Mouse (Mus musculus): ENCODE measurements around the gene Fam199x.
A peak's percentile ranks its signal among the peaks of the same experiment; 100 is the strongest.

The Fam199x gene

DNA sequence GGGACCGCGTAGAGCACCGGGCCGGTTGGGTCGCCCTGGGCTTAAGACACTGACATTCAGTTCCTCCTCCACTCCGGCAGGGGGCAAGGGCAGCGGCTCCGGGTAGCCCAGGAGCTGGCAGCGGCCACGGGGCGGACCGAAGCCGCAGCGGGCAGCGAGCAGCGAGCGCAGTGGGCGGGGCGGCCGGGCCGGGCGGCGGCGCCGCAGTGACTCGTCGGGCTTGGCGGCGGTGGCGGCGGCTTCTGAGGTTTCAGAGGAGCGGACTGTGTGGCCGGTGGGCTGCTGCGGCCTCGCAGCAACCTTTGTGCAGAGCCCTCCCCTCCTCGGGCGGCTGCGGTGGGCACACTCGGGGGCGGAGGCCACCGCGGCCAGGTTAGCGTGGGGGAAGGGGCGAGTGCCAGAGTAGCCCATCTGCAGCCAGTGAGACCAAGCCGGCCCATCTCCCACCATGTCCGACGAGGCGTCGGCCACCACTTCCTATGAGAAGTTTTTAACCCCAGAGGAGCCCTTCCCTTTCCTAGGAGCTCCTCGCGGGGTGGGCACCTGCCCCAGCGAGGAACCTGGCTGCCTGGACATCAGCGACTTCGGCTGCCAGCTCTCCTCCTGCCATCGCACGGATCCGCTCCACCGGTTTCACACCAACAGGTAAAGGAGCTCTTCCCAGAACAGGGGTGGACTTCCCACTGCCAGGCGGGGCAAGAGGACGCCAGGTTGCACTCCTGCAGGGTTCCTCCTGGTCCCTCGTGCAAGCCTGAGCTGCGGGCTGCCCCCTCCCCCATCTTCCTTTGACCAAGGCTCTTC lies at the start of gene Fam199x:
Gene Fam199x, plus strand, starts transcription at position 170 of the 801 bp plus-strand sequence.
- peak; percentile 87 for DNase-seq (ENCODE audit: low read depth)

DNA sequence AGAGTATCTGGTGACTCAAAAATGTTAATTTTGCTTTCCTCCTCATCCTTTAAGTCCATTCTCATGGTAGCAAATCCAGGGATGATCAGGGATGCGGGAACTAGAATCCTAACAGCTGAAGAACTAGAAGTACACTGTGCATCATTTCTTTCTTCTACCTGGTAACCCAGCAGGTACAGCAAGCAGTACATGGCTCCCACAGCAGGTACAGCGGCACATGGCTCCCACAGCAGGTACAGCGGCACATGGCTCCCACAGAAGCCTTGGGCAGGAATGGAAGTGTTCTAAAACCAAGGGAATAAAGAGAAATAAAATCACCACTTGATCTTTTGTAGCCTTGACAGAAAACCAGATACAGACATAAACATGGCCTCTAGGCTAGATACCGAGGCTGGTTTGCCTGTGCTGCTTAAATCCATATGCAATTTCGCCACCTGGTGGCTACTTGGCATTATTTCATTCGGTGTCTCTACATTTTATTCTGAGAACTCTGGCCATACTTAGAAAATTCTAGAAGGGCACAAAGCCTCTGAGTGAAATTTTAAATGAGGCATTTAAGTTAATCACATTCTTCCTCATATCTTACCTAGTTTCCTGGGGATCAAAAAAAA lies 34.2 kb upstream of the Fam199x start:
- DNase-seq (ENCODE audit: low read depth) = peak; percentile 80

DNA sequence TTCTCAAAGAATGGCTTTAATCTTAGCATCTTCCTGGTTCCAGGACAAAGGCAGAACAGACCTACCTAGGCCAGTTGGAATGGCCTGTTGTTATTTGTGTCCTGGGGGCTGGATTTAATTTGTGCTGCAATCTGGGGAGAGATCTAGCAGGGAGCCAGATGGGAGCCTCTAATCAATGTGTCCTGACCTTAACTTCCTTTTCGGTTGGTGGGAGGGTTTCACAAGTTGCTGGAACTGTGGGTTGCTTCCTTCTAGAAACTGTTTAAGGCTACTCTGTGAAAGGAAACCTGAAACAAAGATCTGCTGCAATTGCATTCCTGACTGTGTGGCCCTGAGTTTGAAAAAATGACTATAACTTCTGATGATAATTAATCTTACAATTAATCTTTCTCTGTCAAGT lies 31.7 kb upstream of the Fam199x start:
- no peak for DNase-seq (ENCODE audit: low read depth)

DNA sequence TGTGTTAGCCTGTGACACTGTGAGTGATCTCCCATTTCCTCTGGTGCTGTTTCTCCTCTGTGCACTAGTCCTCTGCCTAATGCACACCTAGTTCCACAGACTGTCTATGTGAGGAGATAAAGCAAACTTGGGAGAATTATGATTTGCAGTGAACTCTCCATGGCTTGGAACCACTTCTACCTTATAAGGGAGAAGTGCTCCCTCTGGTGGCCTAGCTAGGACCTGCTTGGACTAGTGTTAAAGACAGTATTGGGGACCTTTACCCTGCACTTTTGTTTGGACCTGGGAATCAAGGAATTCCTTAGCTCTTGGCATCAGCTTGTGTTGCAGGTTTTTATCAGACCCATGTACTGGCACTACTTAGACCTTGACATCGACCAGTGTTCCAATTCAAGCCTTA lies 30.1 kb upstream of the Fam199x start:
- DNase-seq (ENCODE audit: low read depth) = peak; percentile 74

DNA sequence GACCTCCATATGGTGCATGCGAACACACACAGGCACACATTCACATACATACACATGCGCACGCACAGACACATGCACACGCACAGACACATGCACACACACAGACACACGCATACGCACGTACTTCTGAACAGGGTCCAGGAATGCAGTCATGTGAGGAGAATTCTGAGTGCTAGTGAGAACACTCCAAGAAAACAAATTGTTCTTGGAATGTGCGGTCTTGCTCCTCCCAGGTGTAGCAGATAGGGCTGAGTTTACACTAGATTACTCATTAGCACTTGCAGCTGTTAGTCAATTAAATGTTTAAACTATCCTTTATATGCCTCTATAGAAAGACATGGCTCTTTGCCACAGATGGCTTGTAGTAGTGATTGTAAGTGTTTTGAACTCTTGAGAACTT lies 18.5 kb upstream of the Fam199x start:
- no peak for DNase-seq (ENCODE audit: low read depth)

DNA sequence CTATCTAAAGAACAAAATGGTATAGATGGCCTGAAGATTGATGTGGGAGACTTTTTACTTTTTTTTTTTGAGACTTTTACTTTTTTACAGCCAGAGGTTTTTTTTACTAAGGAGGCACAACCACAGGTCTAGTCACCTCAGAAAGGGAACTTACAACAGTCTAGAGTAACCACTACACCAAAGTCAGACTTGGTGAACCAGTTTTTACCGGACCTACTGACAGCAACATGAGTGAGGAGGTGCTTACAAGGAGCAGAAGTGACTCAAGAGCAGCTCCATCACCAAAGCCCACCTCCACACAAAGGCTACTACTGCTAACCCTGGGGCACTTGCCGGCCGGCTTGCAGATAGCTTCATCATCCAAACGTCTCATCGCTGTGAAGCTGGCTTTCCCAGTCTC lies 17.7 kb upstream of the Fam199x start:
- no peak for DNase-seq (ENCODE audit: low read depth)

DNA sequence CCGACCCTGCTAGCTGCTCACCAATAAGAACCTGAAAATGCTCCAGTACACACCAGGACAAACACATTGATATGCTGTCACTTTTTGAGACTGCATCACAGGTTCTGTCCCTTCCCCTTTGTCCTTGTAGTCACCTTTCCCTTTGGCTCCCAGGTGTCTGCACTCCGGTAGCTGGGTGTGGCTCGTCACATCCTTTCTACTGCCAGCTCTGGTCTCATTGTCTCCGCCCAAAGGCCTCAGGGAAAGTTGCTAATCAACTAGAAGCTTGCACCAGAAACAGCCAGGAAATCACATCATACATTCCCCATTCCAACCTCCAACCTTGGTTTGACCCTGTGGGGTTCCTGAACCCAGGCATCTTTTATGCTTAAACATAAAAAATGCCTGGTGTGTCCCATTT lies 15.1 kb upstream of the Fam199x start:
- no peak for DNase-seq (ENCODE audit: low read depth)

DNA sequence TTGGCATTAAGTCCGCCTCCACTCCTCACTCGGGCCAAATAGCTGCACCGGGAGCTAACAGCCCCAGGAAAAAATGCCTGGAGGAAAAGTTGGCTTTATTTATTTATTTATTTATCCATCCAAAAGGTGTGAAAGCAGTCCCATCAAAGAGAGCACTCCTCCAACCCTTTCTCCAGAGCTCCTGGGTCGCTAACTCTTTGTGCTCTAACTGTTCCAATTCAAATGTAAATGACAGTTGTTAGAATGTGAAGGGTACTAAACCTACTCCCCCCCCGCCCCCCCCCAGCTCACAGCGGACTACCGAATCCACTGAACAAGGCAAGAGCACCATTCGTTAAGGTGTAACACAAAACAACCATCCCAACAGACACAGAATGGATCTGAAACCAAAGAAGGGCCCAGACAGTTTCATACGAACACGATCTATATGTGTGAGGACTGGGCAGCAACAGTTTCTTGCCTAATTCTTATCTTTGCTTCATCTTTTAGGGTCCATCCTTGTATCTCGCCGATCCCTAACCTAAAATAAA lies 11.9 kb upstream of the Fam199x start:
- DNase-seq (ENCODE audit: low read depth) = no peak

DNA sequence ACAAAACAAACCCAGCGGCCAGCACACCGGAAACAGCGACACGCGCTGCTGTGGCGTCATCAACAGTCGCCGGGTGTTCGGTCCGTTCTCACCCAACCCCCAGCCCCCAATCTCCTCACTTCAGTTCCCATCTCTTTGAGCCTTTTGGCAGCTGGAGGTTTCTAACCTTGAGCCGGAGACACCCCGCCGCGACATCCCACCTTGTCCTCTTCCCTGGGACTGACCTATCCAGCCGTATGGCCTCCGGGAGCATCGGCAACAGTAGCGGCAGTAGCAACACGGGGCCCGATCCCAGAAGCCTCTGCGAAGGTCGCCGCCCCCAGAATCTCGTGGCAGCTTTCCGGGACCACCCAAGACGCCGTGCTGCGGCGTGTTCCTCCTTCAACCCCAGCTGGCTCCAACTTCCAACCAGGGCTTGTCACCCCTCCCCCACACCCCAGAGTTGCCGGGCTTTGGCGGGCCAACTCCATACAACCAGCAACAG lies 11.4 kb upstream of the Fam199x start, which contains the start of gene Slc25a53:
Gene Slc25a53, minus strand, starts transcription at position 303 of the 484 bp plus-strand sequence.
- DNase-seq (ENCODE audit: low read depth) = peak; percentile 93

DNA sequence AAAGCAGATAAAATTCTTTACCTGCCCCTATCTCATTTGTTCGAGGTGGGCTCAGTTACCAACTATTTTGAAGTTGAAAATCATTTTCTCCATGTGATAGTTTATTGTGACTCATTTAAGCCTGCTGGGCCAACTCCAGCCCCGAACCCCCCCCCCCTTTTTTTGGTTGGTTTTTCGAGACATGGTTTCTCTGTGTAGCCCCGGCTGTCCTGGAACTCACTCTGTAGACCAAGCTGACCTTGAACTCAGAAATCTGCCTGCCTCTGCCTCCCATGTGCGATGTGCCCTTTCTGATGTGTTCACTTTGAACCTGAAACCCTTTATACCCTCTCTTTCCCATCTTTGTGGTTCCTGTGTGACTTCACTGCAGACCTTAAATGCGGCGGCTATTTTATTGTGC lies 10.9 kb upstream of the Fam199x start:
- peak; percentile 1 for DNase-seq (ENCODE audit: low read depth)

DNA sequence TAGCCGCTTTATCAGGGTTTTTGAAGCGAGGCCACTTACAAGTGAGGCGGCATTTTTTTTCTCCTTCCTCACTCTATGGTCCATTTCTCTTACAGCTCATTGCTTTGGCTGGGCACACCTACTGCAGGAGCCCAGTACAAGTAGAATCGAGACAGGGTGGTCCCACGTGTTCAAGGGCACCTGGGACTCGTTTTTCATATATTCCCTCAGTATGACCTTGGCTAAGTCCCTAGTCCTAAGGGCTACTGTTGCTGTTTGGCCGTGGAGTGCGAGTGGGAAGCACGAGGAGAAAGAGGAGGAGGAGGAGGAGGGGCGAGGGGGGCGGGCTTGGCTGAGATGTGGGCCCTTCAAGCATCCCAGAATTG lies 352 bp upstream of the Fam199x start:
- DNase-seq (ENCODE audit: low read depth) = no peak

DNA sequence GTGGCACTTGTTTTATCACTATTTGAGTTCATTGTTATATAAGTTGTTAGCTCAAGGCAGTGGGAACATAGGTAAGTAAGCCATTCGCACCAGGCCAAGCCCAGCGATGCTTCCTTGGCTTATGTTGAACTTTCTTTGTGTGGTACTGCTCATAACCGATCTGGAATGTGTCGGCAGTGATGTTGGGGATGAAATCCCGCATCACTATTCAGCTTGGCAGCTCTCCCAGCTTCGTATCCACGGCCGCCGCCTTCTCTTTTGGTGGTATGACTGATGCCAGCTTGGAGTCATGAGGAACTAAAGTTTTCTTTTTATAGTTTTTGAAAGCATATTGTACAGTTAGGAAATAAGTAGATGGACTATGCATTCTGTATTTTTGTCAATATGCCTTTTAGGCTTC lies 13.8 kb downstream of the Fam199x start:
- DNase-seq (ENCODE audit: low read depth) = peak; percentile 50

DNA sequence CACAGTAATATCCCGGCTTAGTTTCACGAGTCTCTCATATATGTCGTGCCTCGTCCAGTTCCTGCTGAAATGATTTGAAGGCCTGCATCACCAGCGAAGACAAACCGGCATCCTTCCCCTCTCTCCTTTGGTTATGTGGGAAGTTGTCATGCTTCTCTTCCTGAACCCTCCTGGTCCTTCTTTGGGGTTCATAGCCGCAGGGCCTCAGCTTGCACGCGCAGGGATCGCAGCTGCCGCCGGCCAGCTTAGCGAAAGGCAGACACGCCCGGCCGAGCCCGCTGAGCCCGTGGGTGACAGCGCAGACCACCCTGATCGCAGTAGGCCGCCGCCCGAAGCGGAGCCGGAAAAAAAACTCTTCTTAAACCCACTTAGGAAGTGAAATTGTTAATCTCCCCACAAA lies 55.1 kb downstream of the Fam199x start:
- no peak for DNase-seq (ENCODE audit: low read depth)

DNA sequence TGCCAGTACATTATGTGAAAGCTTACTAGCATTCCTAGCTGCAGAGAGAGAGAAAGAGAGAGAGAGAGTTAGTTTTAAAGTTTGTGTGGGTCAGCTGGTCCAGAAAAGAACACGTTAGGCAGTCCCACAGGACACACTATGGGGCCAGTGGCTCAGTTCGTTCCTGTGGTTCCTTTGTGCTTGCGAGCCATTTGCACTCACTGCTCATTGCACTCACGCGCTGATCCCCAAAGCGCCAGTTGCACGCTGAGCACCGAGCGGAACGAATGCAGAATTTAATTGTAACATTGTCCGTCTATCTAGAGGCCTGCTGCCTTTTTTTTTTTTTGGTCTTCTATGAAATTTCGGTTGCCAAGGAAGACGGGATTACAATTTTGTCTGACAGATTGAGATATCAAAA lies 57.1 kb downstream of the Fam199x start:
- DNase-seq (ENCODE audit: low read depth) = no peak

DNA sequence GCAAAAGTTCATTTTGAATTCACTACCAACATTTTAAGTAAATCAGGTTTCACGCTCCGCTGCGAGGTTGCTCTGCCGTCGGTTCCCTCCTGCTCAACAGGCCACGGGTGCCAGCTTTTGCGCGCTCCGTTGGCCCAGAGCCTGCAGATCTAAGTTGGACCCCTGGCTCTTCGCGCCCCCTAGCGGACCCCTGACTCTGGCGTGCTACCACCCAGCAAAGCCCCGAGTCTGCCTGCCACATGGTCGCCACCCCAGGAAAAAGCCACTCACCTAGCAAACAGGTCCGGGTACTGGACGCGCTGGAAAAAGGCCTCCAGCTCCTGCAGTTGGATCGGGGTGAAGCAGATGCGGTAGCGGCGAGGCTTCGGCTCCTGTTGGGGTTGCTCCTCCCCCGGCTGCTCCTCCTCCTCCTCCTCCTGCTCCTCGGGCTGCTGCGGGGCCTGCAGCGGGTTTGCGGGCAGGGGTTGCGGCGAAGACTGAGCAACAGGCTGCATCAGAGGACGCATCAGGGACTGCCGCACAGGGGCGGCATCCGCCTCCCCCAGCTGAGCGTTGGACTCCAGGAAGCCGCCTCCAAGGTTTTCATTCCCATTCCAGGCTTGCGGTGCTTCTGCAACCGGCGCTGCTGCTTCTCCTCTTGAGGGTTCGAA lies 68.8 kb downstream of the Fam199x start:
- DNase-seq (ENCODE audit: low read depth) = peak; percentile 73

DNA sequence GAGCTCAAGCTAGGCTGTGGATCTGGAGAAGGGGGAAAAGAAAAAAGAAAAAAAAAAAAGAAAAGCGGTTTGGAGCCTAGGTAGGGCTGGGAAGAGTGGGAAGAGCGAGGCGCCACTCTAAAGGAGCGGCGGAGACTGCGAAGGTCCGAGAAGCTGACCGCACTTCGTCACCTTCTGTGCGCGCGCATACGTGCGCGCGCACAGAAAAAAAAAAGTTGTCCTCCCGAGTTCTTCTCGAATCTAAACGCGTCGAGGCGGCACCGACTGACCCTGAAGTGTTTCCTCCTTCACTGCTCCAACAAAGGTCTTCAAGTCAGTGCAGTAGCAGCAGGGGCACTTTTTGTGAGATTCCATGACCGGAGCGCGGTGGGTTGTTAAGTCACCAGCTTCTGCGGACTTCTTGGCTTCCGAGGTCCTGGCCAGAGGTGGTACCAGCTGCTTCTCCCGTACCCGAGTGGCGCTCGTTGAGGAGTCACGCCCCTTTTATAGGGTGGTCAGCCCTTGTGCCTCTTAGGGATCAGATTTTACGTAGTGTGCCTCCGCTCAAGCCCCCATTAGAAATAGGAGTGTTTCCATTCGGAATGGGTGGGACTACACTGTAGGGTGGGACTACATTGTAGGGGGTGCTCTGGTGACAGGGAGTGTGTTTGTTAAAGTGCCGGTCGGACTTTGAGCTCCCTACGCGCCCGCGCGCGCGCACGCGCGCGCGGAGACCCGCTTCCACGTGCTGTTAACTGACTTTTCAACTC lies 70.5 kb downstream of the Fam199x start:
- DNase-seq (ENCODE audit: low read depth) = peak; percentile 4

DNA sequence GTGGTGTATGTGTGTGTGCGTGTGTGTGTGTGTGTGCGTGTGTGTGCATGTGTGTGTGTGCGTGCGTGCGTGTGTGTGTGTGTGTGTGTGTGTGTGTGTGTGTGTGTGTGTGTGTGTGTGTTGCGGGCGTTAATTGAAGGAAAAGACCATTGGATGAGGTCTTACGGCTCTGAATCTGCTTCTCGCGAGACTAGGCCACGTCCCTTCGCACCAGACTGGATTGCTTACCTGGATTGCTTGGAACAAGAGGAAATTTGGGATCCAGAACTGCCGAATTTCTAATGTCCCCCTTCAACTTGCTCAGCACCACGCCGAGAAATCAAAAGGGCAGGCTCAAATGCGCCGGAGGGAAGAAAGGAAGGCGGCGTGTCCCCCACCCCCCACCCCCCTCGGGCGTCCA lies 72.3 kb downstream of the Fam199x start, which contains the start of gene Esx1:
Gene Esx1, minus strand, starts transcription at position 366 of the 400 bp plus-strand sequence.
- no peak for DNase-seq (ENCODE audit: low read depth)

DNA sequence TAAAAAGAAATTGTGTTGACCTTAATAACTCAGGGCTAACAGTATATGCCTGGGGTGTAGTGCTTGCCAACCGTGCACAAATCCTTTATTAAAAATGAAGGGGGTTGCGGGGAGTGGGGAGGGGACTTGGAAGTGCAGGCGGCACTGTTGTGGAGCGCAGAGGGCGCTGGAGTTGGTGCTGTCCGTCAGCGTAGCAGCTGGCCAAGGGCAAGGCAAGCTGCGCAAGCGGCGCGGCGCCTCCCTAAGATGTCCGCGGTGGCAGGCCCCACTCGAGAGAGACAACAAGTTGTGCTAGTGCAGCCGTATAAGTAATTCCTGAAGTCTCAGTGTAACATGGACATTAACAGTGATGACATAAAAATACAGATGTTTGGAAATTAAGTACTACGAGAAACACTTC lies 78.1 kb downstream of the Fam199x start:
- DNase-seq (ENCODE audit: low read depth) = no peak
